Mouse (Mus musculus): Measurements from ENCODE around the gene Rhbdd3.

DNA sequence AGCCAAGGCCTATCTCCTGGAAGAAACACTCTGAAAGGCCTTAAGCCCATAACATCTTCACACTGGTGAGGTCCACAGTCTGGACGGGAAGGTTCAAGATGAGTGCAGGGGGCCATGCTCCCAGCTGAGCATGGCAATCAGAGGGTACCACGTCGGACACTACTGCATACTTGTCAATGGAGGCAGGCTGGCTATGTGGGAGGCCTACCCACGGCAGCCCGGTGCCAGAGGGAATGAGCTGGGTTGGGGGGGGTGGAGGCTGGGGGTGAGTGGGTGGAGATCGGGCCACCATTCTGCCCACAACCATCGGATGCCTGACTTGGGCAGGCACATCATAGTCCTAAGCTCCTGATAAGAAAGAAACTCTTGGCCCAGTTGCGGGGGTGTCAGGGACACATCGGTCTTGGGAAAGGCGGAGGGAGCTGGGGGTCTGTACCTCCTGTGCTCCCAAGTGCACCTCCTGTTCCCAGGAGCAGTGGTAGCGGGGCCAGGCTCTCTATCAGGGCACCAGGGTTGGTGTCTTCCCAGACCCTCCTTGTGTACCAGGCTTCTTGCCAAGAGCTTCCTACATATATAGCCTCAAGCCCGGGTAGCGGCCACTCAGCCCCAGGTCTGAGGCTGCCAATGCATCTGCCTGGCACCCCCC, 35.7 kb upstream of the Rhbdd3 start:
- TF ChIP-seq CTCF (conservative IDR thresholded peaks at IDR 0.05; ENCODE audit: insufficient read depth, insufficient read length, low read depth, low read length), result no peak
- no peak for TF ChIP-seq POLR2A (IDR thresholded peaks at IDR 0.05; ENCODE audit: low read depth, low read length)

Data from kidney, adult 2 months (tissue).